Mouse (Mus musculus): Measurements from ENCODE around the gene Apeh.
"Not testable (repeated sequence)": the region's sequence is repeated elsewhere in the genome, so short reads cannot be mapped to it uniquely, and the experiment has no call there.

The Apeh gene

DNA sequence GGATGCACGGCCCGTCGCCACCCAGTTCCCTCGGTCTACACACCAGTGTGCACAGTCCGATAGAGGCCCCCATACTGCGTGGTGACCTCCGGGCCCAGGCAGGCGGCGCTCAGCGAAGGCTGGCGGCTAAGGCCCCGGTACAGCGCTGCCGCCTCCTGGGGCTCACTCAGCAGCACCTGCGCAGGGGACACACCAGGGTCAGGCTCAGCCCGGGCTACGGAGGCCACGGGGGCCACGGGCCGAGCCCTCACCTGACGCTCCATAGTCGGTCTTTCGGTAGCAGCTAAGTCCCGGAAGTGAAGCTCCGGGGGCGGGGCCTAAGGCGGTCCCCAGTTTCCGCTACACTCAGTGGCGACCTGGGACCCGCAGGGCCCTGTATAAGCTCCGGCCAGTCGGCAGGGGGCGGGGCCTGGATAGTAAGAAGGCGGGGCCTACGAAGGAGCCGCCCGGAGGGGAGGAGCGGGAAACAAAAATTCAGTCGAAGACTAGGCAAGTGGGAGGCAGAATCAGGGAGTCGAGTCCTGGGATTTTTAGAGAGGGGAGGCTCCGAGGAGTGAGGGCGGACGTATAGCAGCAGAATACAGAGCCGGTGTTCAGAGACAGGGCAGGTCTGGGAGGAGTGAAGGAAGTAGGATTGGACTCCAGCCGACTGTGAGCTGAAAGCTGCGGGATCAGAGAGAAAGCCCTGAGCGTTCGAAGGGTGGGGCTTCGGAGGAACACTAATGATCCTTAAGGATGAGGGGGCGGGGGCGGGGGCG, at the start of gene Apeh:
Apeh (minus strand) TSS at position 423 of the 758 bp plus-strand sequence.
- DNase-seq, result peak; percentile 98

DNA sequence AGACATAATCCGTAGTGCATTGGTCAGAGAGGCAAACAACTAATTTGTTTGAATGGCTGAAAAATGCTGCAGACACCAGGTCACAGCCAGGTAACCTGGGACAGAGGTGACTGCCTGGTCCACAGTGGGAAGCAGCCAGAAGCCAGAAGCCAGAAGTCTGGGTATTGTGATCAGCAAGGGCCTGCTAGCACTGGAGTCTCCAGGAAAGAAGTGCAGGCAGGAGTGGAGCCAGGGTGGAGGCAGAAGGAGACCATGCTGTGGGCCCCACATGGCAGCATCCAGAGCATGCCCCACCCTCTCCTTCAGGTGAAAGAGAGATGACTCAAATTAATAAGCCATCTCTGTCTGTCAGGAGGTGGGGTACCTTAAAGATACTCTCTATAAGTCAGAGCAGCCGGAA, 49.1 kb upstream of the Apeh start:
- DNase-seq, result no peak

DNA sequence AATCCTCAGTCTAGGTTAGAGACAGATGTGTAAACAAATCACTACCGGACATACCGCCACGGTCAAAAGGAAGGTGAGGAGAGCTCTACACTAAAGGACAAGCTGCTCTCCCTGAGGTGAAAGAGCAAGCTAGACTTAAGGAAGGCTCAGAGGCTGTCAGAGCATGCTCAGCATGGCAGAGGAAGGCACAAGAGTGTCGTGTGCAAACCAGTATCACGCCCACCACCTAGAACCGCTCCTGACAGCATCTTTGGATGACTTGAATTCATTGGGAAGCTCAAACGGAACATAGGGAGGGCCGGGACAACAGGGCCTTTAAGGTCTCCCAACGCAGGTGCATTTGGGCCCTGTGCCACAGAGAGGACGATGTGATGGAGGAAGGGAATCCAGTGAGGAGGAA, 47.0 kb upstream of the Apeh start:
- no peak for DNase-seq

DNA sequence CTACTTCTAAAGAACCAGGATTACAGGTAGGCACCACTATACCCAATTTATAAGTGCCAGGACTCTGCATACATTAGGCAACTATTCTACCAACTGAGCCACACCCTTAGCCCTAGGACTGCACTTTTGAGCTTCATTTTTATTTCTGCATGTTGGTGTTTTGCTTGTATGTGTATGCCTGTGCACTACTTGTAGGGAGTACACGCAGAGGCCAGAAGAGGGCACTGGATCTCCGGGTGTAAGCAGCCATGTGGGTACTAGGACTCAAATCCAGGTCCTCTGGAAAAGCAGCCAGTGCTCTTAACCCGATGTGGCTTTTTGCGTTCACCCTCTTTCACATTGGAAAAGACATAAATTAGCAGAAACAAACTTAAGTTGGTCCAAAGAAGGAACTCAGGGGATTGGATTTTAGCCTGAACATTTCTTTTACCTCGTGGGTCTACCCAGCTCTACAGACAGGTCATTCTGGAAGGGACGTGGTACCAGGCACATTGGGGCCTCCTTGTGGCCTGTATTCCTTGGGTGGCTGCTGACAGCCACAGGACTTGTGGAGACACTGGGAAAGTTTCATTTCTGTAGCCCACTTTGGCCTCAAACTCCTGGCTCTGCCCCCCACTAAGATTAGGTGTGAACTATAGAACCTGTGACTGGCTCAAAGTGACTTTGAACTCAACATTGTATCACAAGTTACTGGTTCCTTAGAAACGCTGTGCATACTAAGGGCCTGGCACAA, 45.7 kb upstream of the Apeh start:
- DNase-seq, result peak; percentile 16

DNA sequence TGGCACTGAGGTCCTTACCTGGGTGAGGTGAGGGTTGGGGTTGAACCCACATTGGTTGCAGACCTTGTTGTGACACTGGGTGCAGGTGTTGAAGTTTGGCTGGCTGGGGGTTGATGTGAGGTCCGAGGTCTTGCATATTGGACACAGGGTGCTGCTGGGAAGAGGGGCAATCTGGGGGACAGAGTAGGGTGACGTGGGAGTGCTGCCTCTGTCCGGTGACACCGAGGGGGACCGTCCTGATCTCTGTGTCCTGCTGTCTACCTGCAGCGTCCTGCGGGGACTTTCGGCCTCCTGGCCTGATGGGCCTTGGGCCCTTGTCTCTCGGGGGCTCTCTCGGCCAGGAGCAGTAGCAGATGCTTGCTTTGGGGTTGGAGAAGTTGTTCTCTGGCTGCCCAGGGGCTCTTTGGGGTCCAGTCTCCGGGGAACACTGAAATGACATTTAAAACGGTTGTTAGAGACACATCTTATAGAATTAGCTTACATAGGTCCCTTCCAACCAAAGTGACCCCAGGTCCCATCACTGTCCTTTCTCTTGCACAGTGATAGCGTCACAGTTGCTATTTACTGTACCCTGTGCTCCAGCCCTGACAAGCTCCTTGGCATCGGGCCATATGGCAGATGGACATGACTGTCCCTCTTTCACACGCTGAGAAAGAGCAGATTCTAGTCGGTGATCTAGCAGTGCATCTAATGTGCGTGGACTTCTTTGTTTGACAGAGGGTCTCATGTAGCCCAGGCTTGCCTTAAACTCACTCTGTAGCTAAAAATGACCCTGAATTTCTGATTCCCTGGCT, 45.0 kb upstream of the Apeh start:
- no peak for DNase-seq

DNA sequence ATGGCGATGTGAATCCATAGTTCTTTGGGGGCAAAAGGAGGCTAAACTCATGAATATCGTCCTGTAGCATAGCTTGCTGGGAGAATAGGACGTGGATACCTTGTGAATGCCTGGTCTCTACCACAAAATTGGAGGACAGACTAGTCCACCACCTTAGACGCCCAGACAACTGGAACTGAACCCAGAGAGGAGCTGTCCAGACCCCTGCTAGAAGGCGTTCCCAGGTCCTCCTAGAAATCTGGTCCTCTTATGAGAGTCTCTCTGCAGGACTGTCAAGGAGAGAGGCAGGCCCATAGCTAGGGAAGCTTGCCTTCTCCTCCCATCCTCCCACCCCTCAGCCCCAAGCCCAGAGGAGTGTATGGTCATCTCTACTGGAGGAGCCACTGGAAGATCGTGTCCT, 43.7 kb upstream of the Apeh start:
- DNase-seq, result no peak

DNA sequence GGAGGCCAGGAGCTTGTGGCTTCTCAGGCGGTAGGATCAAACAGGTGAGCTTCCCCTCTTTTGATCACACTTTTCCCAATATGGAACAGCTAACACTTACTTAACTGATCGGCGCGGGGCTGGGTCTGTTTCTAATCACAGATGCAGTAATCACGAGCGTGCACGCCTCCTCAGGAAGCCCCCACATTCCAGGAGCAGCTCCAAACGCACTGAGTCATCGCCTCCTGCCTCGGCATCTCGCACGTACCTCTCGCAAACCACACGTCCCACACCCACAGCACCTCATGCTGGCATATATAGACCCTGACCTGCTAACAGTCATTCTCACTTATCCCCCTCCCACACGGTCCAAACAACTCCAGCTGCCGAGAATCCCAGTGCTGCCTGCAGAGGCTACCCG, 43.1 kb upstream of the Apeh start:
- DNase-seq, result no peak

DNA sequence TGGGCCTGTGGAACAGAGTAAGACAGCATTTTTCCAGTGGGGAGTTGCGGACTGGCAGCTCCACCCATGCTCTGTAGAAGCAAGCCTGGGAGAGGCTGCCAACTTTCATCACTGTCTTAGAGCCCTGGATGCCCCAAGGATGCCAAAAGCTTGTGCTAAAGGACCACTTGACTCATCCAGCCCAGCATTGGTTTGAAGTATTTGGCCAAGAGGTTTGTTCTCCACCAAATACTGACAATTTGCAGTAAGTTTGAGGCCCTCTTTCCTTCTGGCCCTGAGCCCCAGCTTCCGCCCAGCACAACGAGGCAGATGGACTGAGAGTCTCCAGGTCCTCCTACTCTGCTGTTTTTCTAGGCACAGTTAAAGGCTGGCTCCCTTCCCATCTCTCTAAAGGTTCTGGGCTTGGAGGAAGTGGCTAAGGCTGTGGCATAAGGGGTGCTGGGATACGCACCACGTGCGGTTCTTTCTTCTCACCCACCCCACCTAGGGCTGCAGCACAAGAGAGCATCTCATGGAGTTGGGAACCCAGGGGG, 42.6 kb upstream of the Apeh start:
- no peak for DNase-seq

DNA sequence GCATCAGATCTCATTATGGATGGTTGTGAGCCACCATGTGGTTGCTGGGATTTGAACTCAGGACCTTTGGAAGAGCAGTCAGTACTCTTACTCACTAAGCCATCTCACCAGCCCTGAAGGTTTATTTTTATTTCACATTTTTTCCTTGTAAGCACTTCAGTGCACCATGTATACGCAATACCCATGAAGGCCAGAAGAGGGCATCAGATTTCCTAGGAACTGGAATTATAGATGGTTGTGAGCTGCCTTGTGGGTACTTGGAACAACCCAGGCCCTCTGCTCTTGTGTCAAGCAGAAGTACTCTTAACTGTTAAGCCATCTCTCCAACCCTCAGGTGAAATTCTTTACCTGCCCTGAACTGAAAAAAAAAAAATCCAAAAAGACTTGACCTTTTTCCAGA, 41.8 kb upstream of the Apeh start:
- peak; percentile 27 for DNase-seq

DNA sequence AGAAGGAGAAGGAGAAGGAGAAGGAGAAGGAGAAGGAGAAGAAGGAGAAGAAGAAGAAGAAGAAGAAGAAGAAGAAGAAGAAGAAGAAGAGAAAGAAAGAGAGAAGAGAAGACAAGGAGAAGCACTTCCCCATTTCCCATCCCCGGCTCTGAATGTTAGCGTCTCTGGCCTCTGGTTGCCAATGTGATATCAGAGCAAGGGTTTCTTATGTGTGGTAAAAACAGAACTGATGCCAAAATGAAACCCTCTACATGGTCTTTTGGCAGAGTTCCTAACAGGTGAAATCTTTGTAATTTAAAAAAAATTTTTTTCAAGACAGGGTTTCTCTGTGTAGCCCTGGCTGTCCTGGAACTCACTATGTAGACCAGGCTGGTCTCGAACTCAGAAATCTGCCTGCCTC, 41.3 kb upstream of the Apeh start:
- DNase-seq, result not testable (repeated sequence)

DNA sequence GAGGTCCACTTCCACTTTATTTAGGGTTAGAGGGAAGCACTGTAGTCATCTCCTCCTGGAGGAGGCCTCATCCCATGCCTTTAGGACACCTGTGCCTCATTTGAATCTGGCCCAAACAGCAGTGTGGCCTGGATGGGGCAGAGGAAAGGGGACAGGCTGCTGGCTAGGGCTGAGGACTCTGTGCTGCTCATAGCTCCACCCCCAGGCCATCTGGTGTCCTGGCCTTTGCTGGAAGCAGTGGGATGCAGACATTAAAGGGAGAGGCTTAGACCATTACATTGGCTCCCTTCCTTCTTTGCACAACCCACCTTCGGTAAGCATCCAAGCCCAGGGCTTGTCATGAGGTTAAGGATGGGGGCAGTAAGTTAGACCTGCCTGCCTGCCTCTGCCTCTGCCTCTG, 39.1 kb upstream of the Apeh start:
- no peak for DNase-seq

DNA sequence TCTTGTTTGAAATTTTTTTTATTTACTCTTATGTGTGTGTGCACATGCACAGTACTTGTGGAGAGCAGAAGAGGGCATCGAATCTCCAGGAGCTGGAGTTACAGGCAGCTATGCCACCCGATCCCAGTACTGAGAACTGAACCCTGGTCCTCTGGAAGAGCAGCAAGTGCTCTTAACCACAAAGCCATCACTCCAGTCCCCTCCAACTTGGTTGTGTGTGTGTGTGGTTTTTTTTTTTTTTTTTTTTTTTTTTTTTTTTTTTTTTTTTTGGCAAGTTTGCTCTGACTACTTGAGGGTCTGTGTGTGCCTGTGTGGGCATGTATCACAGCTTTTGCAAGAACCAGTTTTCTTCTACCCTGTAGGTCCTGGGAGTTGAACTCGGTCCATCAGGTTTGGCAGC, 38.0 kb upstream of the Apeh start:
- no peak for DNase-seq

DNA sequence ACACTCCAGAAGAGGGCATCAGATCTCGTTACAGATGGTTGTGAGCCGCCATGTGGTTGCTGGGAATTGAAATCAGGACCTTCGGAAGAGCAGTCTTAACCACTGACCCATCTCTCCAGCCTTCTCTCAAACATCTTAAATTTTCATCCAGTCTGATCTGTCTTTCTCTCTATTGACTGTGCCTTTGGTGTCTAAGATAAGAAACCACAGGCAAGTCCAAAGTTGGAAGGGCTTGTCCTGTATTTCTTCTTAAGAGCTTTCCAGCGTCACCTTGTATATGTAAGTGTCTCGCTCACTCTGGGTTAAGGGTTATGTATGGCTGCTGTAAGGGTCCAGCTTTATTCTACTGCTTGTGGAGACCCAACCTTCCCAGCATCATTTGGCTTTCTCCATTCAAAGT, 37.1 kb upstream of the Apeh start:
- DNase-seq, result no peak

DNA sequence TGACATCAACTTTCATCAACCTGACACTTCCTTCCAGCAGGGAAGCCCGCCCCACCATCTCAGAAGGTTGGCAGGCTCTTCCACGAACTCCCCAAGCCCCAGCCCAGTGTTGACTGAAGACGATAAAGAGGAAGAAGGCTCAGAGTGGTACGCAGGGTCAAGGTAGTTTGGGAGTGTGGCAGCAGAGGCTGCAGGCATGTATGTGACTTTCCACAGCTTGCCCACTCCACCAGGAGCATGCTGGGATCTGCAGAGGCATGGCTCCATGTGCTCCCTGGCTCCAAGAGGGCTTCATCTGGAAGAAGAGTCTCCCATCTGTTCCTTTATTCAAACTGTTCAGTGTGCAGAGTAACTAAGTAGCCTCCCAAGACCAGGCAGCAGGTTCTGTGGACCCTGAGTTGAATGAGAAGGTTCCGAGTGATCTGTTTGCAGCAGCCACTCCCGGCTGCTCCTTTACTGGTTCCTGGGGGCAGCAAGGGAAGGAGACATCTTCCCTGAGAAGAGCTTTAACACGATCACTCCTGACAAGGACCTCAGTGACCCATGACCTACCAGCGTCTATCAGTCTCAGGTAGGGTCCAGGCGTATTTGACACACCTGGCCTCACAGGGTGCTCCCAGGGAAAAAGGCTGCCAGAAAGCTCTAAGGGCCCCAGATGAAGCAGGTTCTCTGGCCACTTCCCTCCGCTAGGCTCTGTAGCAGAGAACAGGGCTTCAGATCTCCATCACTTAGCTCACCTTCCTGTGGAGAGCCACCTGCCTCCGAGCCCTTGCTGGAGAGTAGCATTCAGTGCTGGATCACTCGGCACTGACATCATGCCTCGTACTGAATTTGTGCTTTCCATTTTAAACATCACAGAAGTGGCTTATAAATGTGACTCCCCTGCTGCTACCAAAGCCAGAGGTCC, 34.9 kb upstream of the Apeh start:
- DNase-seq, result no peak

DNA sequence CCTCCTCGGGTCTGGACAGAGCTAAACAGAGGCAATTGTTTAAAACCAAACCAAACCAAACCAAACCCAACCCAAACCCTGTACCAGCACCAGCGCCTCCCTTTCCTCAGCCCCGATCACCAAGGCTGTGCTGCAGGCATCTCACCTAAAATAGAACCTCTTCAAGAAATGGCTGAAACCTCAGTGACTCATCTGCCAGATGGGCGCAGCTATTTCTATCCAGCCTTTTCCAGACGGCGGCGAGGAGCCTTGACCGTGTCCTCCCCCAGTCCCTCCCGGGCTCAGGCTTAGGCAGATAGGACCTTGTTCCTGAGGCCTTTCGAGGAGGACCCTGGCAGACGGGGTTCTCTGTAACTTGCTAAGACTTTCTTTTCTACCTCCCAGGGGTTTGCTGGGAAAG, 33.8 kb upstream of the Apeh start:
- DNase-seq, result no peak

DNA sequence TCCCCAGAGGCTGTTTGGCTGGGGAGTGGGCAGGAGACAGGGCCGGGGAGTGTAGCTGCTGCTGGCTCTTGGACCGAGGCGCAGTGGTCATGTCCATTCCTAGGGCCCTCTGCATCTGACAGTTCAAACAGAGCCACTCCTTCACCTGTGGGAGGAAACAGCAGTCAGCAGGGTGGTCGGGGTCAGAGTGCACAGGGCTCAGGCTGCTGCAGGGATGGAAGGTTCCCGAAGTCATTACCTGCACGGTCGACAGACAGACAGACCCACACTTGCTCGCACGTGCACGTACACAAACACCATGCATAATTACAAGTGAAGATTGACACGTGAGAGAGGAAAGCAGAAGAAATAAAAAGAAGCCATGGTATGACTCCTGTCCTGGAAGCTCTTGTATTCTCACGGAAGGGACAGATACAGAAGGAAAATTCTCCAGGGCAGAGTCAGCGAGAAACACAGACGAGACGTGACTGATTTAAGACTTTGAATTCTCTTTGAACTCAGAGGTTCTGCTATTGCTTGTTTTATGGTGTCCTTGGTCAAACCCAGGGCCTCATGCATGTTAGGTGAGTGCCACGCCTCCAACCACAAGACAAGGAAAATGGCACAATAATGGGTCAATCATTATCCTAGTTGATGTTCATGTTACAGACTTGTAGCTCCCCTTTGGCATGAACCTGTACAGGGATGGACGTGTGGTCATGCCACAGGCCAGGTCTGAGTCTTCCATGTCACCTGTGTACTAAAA, 32.2 kb upstream of the Apeh start:
- no peak for DNase-seq

DNA sequence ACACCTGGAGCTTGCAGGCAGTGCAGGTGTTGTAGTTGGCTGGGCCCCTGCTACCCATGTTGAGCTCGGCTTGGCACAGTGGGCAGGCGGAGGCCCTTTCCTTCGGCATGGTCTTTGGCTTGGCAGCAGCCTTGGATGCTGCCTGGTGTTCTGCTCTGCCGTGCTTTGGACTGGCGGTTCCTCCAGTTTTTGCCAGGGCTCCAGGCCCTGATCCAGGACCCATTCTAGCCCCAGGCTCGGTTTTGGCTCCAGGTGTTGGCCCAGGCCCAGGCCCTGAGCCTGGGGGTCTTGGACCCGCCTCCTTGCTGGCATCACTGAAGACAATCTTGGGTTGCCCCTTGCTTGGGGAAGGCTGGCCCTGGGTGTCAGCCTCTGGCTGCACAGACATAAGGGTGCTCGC, 31.3 kb upstream of the Apeh start:
- no peak for DNase-seq

DNA sequence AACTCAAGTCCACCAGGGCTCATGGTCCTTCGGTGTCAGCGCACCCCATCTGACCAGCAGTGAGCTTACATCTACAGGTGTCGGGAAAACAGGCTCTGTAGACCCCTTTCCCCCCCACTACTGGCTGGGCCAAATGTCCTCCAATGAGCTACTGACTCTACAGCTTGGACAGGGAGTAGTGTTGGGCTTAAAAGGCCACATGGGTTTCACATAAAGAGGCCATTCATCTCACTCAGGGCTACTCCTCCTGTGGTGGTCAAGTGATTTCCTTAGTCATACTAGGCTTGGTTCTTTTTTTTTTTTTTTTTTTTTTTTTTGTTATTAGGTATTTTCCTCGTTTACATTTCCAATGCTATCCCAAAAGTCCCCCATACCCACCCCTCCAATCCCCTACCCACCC, 29.5 kb upstream of the Apeh start:
- DNase-seq, result no peak

DNA sequence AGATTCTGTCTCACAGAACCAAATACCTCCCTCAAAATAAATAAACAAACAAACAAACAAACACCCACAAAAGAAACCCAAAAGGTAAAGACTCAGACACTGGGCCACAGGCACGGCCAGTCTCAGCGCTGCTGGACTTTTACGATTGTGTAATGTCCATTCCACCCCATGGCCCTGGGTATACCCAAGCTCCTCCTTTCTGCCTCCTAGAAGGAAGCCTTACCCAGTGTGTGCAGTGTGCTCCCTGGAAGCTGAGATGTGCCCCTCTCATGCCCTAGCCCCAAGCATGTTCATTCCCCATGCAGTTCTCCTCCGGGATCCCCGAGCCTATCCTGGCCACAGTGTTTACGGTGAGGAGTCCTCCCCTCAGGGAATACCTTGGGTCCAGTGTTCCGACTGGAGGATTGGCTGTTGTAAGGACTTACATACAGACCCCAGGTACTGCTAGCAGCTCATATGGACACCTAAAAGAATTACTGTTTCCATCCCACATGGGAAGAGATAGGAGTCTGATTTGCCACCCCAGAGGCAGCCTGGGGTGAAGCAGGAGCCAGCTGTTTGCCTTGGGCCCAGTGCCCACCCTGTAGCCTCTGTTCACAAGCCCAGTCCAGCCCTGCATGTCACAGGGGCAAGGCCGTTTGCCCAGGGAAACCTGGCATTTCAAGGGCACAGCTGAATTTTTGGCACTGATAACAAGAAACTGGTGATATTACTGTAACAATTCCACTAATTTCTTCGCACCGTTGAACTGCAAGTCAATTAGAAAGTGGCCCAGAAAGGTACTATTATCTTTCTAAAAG, 27.0 kb upstream of the Apeh start:
- DNase-seq, result no peak

DNA sequence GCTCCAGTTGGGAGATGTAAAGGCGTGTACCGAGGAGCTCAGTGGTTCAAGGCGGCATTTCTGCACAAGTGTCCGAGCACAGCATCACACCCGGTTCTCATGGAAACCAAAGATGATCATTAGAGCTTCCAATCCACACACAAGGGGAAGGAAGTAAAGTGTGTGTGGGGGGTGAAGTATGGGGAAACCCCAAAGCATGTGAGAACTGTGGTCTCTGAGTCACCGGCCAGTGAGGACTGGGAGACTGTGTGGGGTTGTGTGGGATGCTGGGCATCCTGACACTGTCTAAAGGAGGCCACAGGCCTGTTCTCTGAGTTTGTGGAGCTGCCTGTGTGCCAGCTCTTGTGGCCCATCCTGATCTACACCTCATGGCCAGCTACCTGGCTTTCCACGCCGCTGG, 26.3 kb upstream of the Apeh start:
- no peak for DNase-seq

DNA sequence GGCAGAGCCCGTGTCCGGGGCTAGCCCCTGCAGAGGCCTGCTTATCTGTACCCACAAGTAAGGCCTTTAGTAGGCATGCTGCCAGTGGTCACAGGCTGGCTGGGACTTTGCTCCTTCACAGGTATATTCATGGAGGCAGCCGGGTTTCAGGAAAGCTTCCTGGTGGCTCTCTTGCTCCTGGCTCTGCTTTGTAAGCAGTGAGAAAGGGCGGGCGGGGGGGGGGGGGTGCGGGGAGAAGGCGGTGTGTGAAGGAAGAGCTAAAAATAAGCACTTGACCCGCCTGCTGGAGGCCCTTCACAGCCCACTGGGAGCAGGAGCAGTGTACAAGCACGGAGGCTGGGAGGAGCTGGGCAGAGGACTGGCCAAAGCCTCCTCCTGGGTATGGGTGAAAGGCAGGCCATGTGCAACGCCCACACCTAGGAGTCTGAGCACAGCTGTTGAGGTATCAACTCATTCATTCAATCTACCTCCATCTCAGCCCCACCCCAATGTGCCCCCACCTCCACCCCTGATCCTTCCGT, 25.5 kb upstream of the Apeh start:
- DNase-seq, result peak; percentile 73
